ENCODE assay signal across 8 mouse cellular contexts in the genomic region with DNA sequence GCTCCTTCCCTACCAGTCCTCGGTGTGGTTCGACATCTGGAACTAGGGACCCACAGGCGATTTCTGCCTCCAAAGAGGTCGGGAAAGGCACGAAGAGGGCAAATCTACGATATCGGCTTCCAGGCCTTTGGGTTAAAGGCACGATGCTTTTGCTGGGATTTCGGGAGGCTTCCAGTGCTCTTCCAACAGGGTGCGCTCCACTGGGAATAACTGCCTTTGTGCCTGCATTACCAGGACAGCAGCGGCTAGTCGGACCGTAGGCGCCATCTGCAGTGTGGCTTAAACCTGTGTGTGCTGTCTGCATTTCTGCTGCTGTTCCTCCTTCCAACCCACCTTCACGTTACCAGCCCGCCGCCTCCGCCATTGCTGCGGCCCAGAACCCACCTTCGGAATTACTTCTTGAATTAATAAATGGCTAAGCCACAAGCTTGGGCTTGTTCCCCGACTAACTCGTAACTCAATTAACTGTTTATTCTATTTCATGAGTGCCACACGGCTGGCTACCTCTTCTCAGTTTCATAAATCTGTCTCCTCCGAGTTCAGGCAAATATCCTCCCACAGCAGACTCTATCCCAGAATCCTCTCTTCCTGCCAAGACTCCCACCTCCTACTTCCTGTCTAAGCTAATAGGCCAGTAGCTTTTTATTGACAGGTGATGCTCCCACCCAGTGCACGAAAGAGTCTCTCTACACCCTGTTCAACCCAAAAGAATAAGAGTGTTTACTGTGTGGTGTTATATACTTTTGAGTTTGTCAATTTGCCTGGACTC. TPM values are rescaled to one million over a fixed set of nuclear protein-coding genes. Genes with fewer than 3 reads are reported as not detected.
DNase-seq lines count a peak whose midpoint lies in the region; ATAC-seq and TF ChIP-seq lines count a peak whose summit lies in the region.

No protein-coding gene starts in this region.

- H3K79me2 ChIP-seq in CH12.LX (replicated peaks; ENCODE audit: control insufficient read depth, extremely low read depth, insufficient read depth, poor library complexity, severe bottlenecking), result no peaks in the 10 kb centered on the region

- DNase-seq in intestine, embryonic 14.5 days (ENCODE audit: low spot score), result no peak
- no peak for DNase-seq in CH12.LX (ENCODE audit: extremely low read depth)
- no peak for DNase-seq in right cerebral cortex, postnatal 14 days
- no peak for DNase-seq in T-cell, adult 2 months (ENCODE audit: low spot score)
- DNase-seq in adrenal gland, adult 8-10 months, result no peak

- in situ Hi-C loops in CH12.LX (cut with MboI; ENCODE audit: low pct_ligation_motif_present, low pct_unique_long_range_greater_than_20kb, low sequenced_read_pairs), result no loop called here

- 0 out of 2 replicates have a peak, but pooled peaks cover 3% of the 10 kb centered on the region for H3K9me3 ChIP-seq in intestine, embryonic 14.5 days (ENCODE audit: control insufficient read depth, low read length)
- H3K9me3 ChIP-seq in intestine, embryonic 16.5 days (ENCODE audit: control insufficient read depth, low read length), result 0 out of 2 replicates have a peak, but pooled peaks cover 5% of the 10 kb centered on the region
- H3K9me3 ChIP-seq in CH12.LX (replicated peaks; ENCODE audit: low read length), result peaks cover 32% of the 10 kb centered on the region
- no peaks in the 10 kb centered on the region; the same call in 1 of the 2 replicates for H3K9me3 ChIP-seq in limb, embryonic 15.5 days

- no peaks in the 10 kb centered on the region for H3K36me3 ChIP-seq in intestine, embryonic 14.5 days (ENCODE audit: control insufficient read depth, insufficient read depth, low read length)
- H3K36me3 ChIP-seq in intestine, embryonic 16.5 days (ENCODE audit: control insufficient read depth, insufficient read depth, low read length), result no peaks in the 10 kb centered on the region
- peaks cover 0 to 1% of the 10 kb centered on the region in 2 experiments for H3K36me3 ChIP-seq in CH12.LX (replicated peaks in 1 of 2; ENCODE audit: control insufficient read depth in 1 of 2, insufficient read depth in 1 of 2, low read length in 1 of 2)
- no peaks in the 10 kb centered on the region for H3K36me3 ChIP-seq in limb, embryonic 15.5 days

- no peak overlapping the region for H3K9ac ChIP-seq in intestine, embryonic 14.5 days (ENCODE audit: low read length)
- H3K9ac ChIP-seq in intestine, embryonic 16.5 days (ENCODE audit: low read depth, low read length), result no peak overlapping the region
- H3K9ac ChIP-seq in CH12.LX (ENCODE audit: insufficient read depth, low read depth), result no peak overlapping the region
- no peak overlapping the region for H3K9ac ChIP-seq in limb, embryonic 15.5 days

- no peak for ATAC-seq in intestine, embryonic 14.5 days (replicated peaks; ENCODE audit: low FRiP score, low TSS enrichment, low read depth)
- ATAC-seq in intestine, embryonic 16.5 days, result no peak
- ATAC-seq in limb, embryonic 15.5 days (ENCODE audit: insufficient number of reproducible peaks, low FRiP score, low TSS enrichment, low read depth), result no peak

- H3K4me2 ChIP-seq in intestine, embryonic 14.5 days (ENCODE audit: low read length), result peak overlapping the region; percentile 33
- no peak overlapping the region for H3K4me2 ChIP-seq in intestine, embryonic 16.5 days (ENCODE audit: low read depth, low read length)
- no peak overlapping the region for H3K4me2 ChIP-seq in CH12.LX (ENCODE audit: insufficient read depth, low read depth, poor library complexity, severe bottlenecking)
- 0 out of 2 replicates have a peak overlapping the region, but pooled peaks have one; percentile 10 for H3K4me2 ChIP-seq in limb, embryonic 15.5 days

- no peak for TF ChIP-seq RAD21 in CH12.LX (IDR thresholded peaks at IDR 0.05; ENCODE audit: low read depth, low read length)

- TF ChIP-seq EP300 in CH12.LX (IDR thresholded peaks at IDR 0.05; ENCODE audit: low read length), result no peak

- no peaks in the 10 kb centered on the region for H3K4me1 ChIP-seq in intestine, embryonic 14.5 days (replicated peaks; ENCODE audit: control insufficient read depth, insufficient read depth, low read length)
- no peaks in the 10 kb centered on the region for H3K4me1 ChIP-seq in intestine, embryonic 16.5 days (ENCODE audit: control insufficient read depth, insufficient read depth, low read length)
- H3K4me1 ChIP-seq in CH12.LX (ENCODE audit: control insufficient read depth in 1 of 2, insufficient read depth in 2 of 2), result peaks cover 3 to 37% of the 10 kb centered on the region in 2 experiments
- H3K4me1 ChIP-seq in brown adipose tissue, adult 24 weeks (ENCODE audit: control insufficient read depth, insufficient read depth, insufficient read length, low read length), result no peaks in the 10 kb centered on the region
- H3K4me1 ChIP-seq in limb, embryonic 15.5 days, result 0 out of 2 replicates have a peak, but pooled peaks cover 2% of the 10 kb centered on the region

- dilution Hi-C loops in CH12.LX (cut with MboI; ENCODE audit: extremely low pct_ligation_motif_present, extremely low pct_unique_long_range_greater_than_20kb, low sequenced_read_pairs), result no loop called here

- 53% methylated on average over 25 of the region's 25 CpGs for WGBS in intestine, embryonic 14.5 days
- 59% methylated on average over 25 of the region's 25 CpGs for WGBS in intestine, embryonic 16.5 days
- 59% methylated on average over 25 of the region's 25 CpGs for WGBS in limb, embryonic 15.5 days

- peak; percentile 41; the same call in 1 of the 2 replicates for TF ChIP-seq POLR2A in CH12.LX (IDR thresholded peaks at IDR 0.05; ENCODE audit: low read depth, low read length)

- no peak for TF ChIP-seq CTCF in CH12.LX (conservative IDR thresholded peaks at IDR 0.05 in 1 of 2, IDR thresholded peaks at IDR 0.05 in 1 of 2; ENCODE audit: low read depth in 2 of 2, low read length in 2 of 2)

- no peak overlapping the region for H3K4me3 ChIP-seq in intestine, embryonic 14.5 days (ENCODE audit: low read depth, low read length)
- H3K4me3 ChIP-seq in intestine, embryonic 16.5 days (ENCODE audit: low read length), result no peak overlapping the region
- peak overlapping the region in 1 of 3 experiments; percentile 36 for H3K4me3 ChIP-seq in CH12.LX (replicated peaks in 1 of 3; ENCODE audit: low read depth in 2 of 3, low read length in 2 of 3, poor library complexity in 1 of 3)
- H3K4me3 ChIP-seq in brown adipose tissue, adult 24 weeks (ENCODE audit: insufficient read depth, low read depth, low read length), result 0 out of 2 replicates have a peak overlapping the region, but pooled peaks have one; percentile 0
- H3K4me3 ChIP-seq in limb, embryonic 15.5 days, result peak overlapping the region; percentile 20

- H3K27ac ChIP-seq in intestine, embryonic 14.5 days (ENCODE audit: low read depth), result no peak overlapping the region
- H3K27ac ChIP-seq in intestine, embryonic 16.5 days (ENCODE audit: low read length), result no peak overlapping the region
- no peak overlapping the region for H3K27ac ChIP-seq in CH12.LX (ENCODE audit: insufficient read depth, low read depth)
- no peak overlapping the region for H3K27ac ChIP-seq in brown adipose tissue, adult 24 weeks (replicated peaks; ENCODE audit: low read depth, low read length)
- H3K27ac ChIP-seq in limb, embryonic 15.5 days, result no peak overlapping the region

- no peaks in the 10 kb centered on the region for H3K27me3 ChIP-seq in intestine, embryonic 14.5 days (replicated peaks; ENCODE audit: control insufficient read depth, insufficient read depth, low read length)
- H3K27me3 ChIP-seq in intestine, embryonic 16.5 days (replicated peaks; ENCODE audit: control insufficient read depth, insufficient read depth, low read length), result no peaks in the 10 kb centered on the region
- no peaks in the 10 kb centered on the region for H3K27me3 ChIP-seq in CH12.LX (replicated peaks)
- H3K27me3 ChIP-seq in limb, embryonic 15.5 days, result no peaks in the 10 kb centered on the region

RNA-seq across cellular contexts. Expression of a gene that starts 10.2 kb away (rescaled TPM):
- 0.22 TPM in 1 of 2 replicates, not detected in the other for polyA plus RNA-seq in intestine, embryonic 14.5 days (2014; fragmentation: Nextera tagmentation; extraction: Ambion mirVana)
- 0.23 and 0.24 TPM in 2 replicates for polyA plus RNA-seq in intestine, embryonic 16.5 days (2015; fragmentation: Nextera tagmentation; extraction: Ambion mirVana)
- total RNA-seq in CH12.LX (2012; rRNA removed), result not detected in 2 replicates
- total RNA-seq in CH12.LX (2014; rRNA removed), result not detected in 2 replicates
- polyA plus RNA-seq in CH12.LX (2012; ENCODE audit: insufficient read length, low read depth), result 0.14 and 0.36 TPM in 2 replicates
- not detected in 2 replicates for polyA plus RNA-seq in brown adipose tissue, adult 24 weeks (2012; ENCODE audit: insufficient read depth, insufficient read length, missing spikeins)
- polyA plus RNA-seq in limb, embryonic 15.5 days (2015; fragmentation: Nextera tagmentation; extraction: Ambion mirVana), result 0.04 TPM in 1 of 2 replicates, not detected in the other
- under 1 TPM; 0.31 to 0.91 (median 0.49) TPM for total RNA-seq in adrenal gland, adult 8-10 months (2022)

RNA-seq across cellular contexts. Expression of a gene that starts 17.9 kb away (rescaled TPM):
- 16.7 and 17.5 TPM in 2 replicates for polyA plus RNA-seq in intestine, embryonic 14.5 days (2014; fragmentation: Nextera tagmentation; extraction: Ambion mirVana)
- 19.9 and 25.1 TPM in 2 replicates for polyA plus RNA-seq in intestine, embryonic 16.5 days (2015; fragmentation: Nextera tagmentation; extraction: Ambion mirVana)
- total RNA-seq in CH12.LX (2012; rRNA removed) (314 and 453 TPM in 2 replicates), CH12.LX (2014; rRNA removed) (142 and 160 TPM in 2 replicates)
- polyA plus RNA-seq in CH12.LX (2012; ENCODE audit: insufficient read length, low read depth), result 883 and 942 TPM in 2 replicates
- polyA plus RNA-seq in brown adipose tissue, adult 24 weeks (2012; ENCODE audit: insufficient read depth, insufficient read length, missing spikeins), result 3.6 and 8.2 TPM in 2 replicates
- polyA plus RNA-seq in limb, embryonic 15.5 days (2015; fragmentation: Nextera tagmentation; extraction: Ambion mirVana), result 37.0 and 41.1 TPM in 2 replicates
- total RNA-seq in adrenal gland, adult 8-10 months (2022), result 10 to 100 TPM in 2 of 4 experiments, 1 to 10 TPM in 2; 4.2 to 19.0 (median 7.7) TPM

RNA-seq across cellular contexts. Expression of a gene that starts 23.5 kb away (rescaled TPM):
- 30.1 and 34.9 TPM in 2 replicates for polyA plus RNA-seq in intestine, embryonic 14.5 days (2014; fragmentation: Nextera tagmentation; extraction: Ambion mirVana)
- polyA plus RNA-seq in intestine, embryonic 16.5 days (2015; fragmentation: Nextera tagmentation; extraction: Ambion mirVana), result 24.0 and 25.5 TPM in 2 replicates
- total RNA-seq in CH12.LX (2012; rRNA removed), result 4.1 and 6.3 TPM in 2 replicates
- total RNA-seq in CH12.LX (2014; rRNA removed), result 5.0 and 5.7 TPM in 2 replicates
- polyA plus RNA-seq in CH12.LX (2012; ENCODE audit: insufficient read length, low read depth), result 27.7 and 28.1 TPM in 2 replicates
- 2.7 and 3.3 TPM in 2 replicates for polyA plus RNA-seq in brown adipose tissue, adult 24 weeks (2012; ENCODE audit: insufficient read depth, insufficient read length, missing spikeins)
- polyA plus RNA-seq in limb, embryonic 15.5 days (2015; fragmentation: Nextera tagmentation; extraction: Ambion mirVana), result 52.3 and 60.8 TPM in 2 replicates
- 10 to 100 TPM; 19.3 to 41.2 (median 31.8) TPM for total RNA-seq in adrenal gland, adult 8-10 months (2022)

RNA-seq across cellular contexts. Expression of a gene that starts 42.1 kb away (rescaled TPM):
- polyA plus RNA-seq in intestine, embryonic 14.5 days (2014; fragmentation: Nextera tagmentation; extraction: Ambion mirVana), result 3.5 and 4.3 TPM in 2 replicates
- 7.2 and 8.5 TPM in 2 replicates for polyA plus RNA-seq in intestine, embryonic 16.5 days (2015; fragmentation: Nextera tagmentation; extraction: Ambion mirVana)
- total RNA-seq in CH12.LX (2012; rRNA removed) (42.2 and 51.9 TPM in 2 replicates), CH12.LX (2014; rRNA removed) (38.6 and 39.2 TPM in 2 replicates)
- 75.3 and 80.5 TPM in 2 replicates for polyA plus RNA-seq in CH12.LX (2012; ENCODE audit: insufficient read length, low read depth)
- polyA plus RNA-seq in brown adipose tissue, adult 24 weeks (2012; ENCODE audit: insufficient read depth, insufficient read length, missing spikeins), result 4.9 and 6.8 TPM in 2 replicates
- polyA plus RNA-seq in limb, embryonic 15.5 days (2015; fragmentation: Nextera tagmentation; extraction: Ambion mirVana), result 12.3 and 14.1 TPM in 2 replicates
- total RNA-seq in adrenal gland, adult 8-10 months (2022), result 10 to 100 TPM in 2 of 4 experiments, 1 to 10 TPM in 2; 8.1 to 21.3 (median 14.8) TPM

RNA-seq across cellular contexts. Expression of a gene that starts 59.7 kb away (rescaled TPM):
- 0.66 and 1.1 TPM in 2 replicates for polyA plus RNA-seq in intestine, embryonic 14.5 days (2014; fragmentation: Nextera tagmentation; extraction: Ambion mirVana)
- 1.8 and 2.1 TPM in 2 replicates for polyA plus RNA-seq in intestine, embryonic 16.5 days (2015; fragmentation: Nextera tagmentation; extraction: Ambion mirVana)
- total RNA-seq in CH12.LX (2012; rRNA removed) (31.2 and 34.3 TPM in 2 replicates), CH12.LX (2014; rRNA removed) (26.0 and 32.1 TPM in 2 replicates)
- 47.2 and 60.0 TPM in 2 replicates for polyA plus RNA-seq in CH12.LX (2012; ENCODE audit: insufficient read length, low read depth)
- polyA plus RNA-seq in brown adipose tissue, adult 24 weeks (2012; ENCODE audit: insufficient read depth, insufficient read length, missing spikeins), result 0.71 TPM in 1 of 2 replicates, not detected in the other
- 0.36 and 0.42 TPM in 2 replicates for polyA plus RNA-seq in limb, embryonic 15.5 days (2015; fragmentation: Nextera tagmentation; extraction: Ambion mirVana)
- total RNA-seq in adrenal gland, adult 8-10 months (2022), result 1 to 10 TPM; 1.2 to 2.7 (median 1.9) TPM

Comparison
In these comparisons a context has a peak if more than half of its experiments do, and no peak if none do; other contexts are left out.
1. H3K4me2 ChIP-seq: peak in intestine, embryonic 14.5 days (single experiment) and limb, embryonic 15.5 days (single experiment); none in intestine, embryonic 16.5 days (single experiment) and CH12.LX (single experiment).
2. H3K4me3 ChIP-seq: peak in brown adipose tissue, adult 24 weeks (single experiment) and limb, embryonic 15.5 days (single experiment); none in intestine, embryonic 14.5 days (single experiment) and intestine, embryonic 16.5 days (single experiment).
3. RNA of a gene that starts 17.9 kb away (polyA plus RNA-seq): 883 to 942 TPM in CH12.LX; 37.0 to 41.1 TPM in limb, embryonic 15.5 days, 19.9 to 25.1 TPM in intestine, embryonic 16.5 days, 16.7 to 17.5 TPM in intestine, embryonic 14.5 days and 3.6 to 8.2 TPM in brown adipose tissue, adult 24 weeks; every median in the first group is over 10 times any median in the second.